Mouse (Mus musculus): ENCODE results near the gene Sema3b. TPM values are rescaled to one million over a fixed set of nuclear protein-coding genes. Genes with fewer than 3 reads are reported as not detected.

Sema3b gene
- polyA plus RNA-seq, 2 experiments, result 0.22 to 0.33 TPM

GRCm38 (mm10) chr9:107609433-107609830 is 403 bp upstream of the Sema3b start:
- WGBS (ENCODE audit: insufficient replicate concordance), result 72% methylated on average over 4 of the region's 4 CpGs

GRCm38 (mm10) chr9:107607653-107608245 is 1.3 kb downstream of the Sema3b start:
- Histone ChIP-seq H3K27me3 (ENCODE audit: control insufficient read depth, insufficient read depth, low read length) (no peaks in the 10 kb centered on the region), H3K4me3 (ENCODE audit: insufficient read depth in 1 of 2, low read depth in 2 of 2, low read length in 2 of 2) (no peak overlapping the region), H3K4me2 (ENCODE audit: low read depth) (no peak overlapping the region), H3K4me1 (replicated peaks; ENCODE audit: control insufficient read depth in 2 of 2, insufficient read depth in 2 of 2, low read length in 1 of 2) (peaks cover 2 to 15% of the 10 kb centered on the region in 2 experiments; a peak in 3 of 4 replicates), H3K36me3 (replicated peaks; ENCODE audit: control insufficient read depth, insufficient read depth, low read depth) (no peaks in the 10 kb centered on the region), H3K27ac (no peak overlapping the region), H3K9me3 (ENCODE audit: control insufficient read depth, low read length) (no peaks in the 10 kb centered on the region), H3K9ac (replicated peaks) (no peak overlapping the region)
- WGBS (ENCODE audit: insufficient replicate concordance), result 37% methylated on average over 9 of the region's 9 CpGs
- DNase-seq (ENCODE audit: low read depth in 3 of 3, low spot score in 3 of 3) (no peak), ATAC-seq (ENCODE audit: insufficient read depth) (no peak)
- TF ChIP-seq EP300 (IDR thresholded peaks at IDR 0.05; ENCODE audit: low read depth), result no peak
- no peak for TF ChIP-seq CTCF (IDR thresholded peaks at IDR 0.05; ENCODE audit: low read depth)

More at GRCm38 (mm10) chr9:107609433-107609830, 403 bp upstream of the Sema3b start:
- ATAC-seq (ENCODE audit: insufficient read depth), result no peak
- Histone ChIP-seq H3K36me3 (replicated peaks; ENCODE audit: control insufficient read depth, insufficient read depth, low read depth) (no peaks in the 10 kb centered on the region), H3K4me2 (ENCODE audit: low read depth) (no peak overlapping the region), H3K4me3 (ENCODE audit: insufficient read depth in 1 of 2, low read depth in 2 of 2, low read length in 2 of 2) (no peak overlapping the region), H3K27ac (no peak overlapping the region), H3K27me3 (ENCODE audit: control insufficient read depth, insufficient read depth, low read length) (no peaks in the 10 kb centered on the region), H3K4me1 (replicated peaks; ENCODE audit: control insufficient read depth in 2 of 2, insufficient read depth in 2 of 2, low read length in 1 of 2) (peaks cover 5 to 20% of the 10 kb centered on the region in 2 experiments), H3K9me3 (ENCODE audit: control insufficient read depth, low read length) (no peaks in the 10 kb centered on the region), H3K9ac (replicated peaks) (no peak overlapping the region)
- DNase-seq (ENCODE audit: low read depth in 3 of 3, low spot score in 3 of 3), result no peak
- TF ChIP-seq CTCF (IDR thresholded peaks at IDR 0.05; ENCODE audit: low read depth), result no peak
- no peak for TF ChIP-seq EP300 (IDR thresholded peaks at IDR 0.05; ENCODE audit: low read depth)

- Histone ChIP-seq H3K9me3 (ENCODE audit: control insufficient read depth, low read length) (no peaks in the 10 kb centered on the region), H3K4me3 (ENCODE audit: insufficient read depth in 1 of 2, low read depth in 2 of 2, low read length in 2 of 2) (no peak overlapping the region), H3K4me2 (ENCODE audit: low read depth) (no peak overlapping the region), H3K36me3 (replicated peaks; ENCODE audit: control insufficient read depth, insufficient read depth, low read depth) (no peaks in the 10 kb centered on the region), H3K9ac (replicated peaks) (no peak overlapping the region), H3K4me1 (replicated peaks; ENCODE audit: control insufficient read depth in 2 of 2, insufficient read depth in 2 of 2, low read length in 1 of 2) (peaks cover under 1 to 17% of the 10 kb centered on the region in 2 experiments; a peak in 3 of 4 replicates), H3K27me3 (ENCODE audit: control insufficient read depth, insufficient read depth, low read length) (no peaks in the 10 kb centered on the region), H3K27ac (no peak overlapping the region)
- TF ChIP-seq EP300 (IDR thresholded peaks at IDR 0.05; ENCODE audit: low read depth) (no peak), CTCF (IDR thresholded peaks at IDR 0.05; ENCODE audit: low read depth) (no peak)
- WGBS (ENCODE audit: insufficient replicate concordance), result 68% methylated on average over 2 of the region's 2 CpGs
- DNase-seq (ENCODE audit: low read depth in 3 of 3, low spot score in 3 of 3) (no peak), ATAC-seq (ENCODE audit: insufficient read depth) (no peak)
Measured at GRCm38 (mm10) chr9:107607036-107607435, 2.0 kb downstream of the Sema3b start.

- Histone ChIP-seq H3K36me3 (replicated peaks; ENCODE audit: control insufficient read depth, insufficient read depth, low read depth) (no peaks in the 10 kb centered on the region), H3K4me1 (replicated peaks; ENCODE audit: control insufficient read depth in 2 of 2, insufficient read depth in 2 of 2, low read length in 1 of 2) (peaks cover 0 to 15% of the 10 kb centered on the region in 2 experiments; a peak in 3 of 4 replicates), H3K9ac (replicated peaks) (no peak overlapping the region), H3K4me2 (ENCODE audit: low read depth) (no peak overlapping the region), H3K9me3 (ENCODE audit: control insufficient read depth, low read length) (no peaks in the 10 kb centered on the region), H3K27ac (no peak overlapping the region), H3K4me3 (ENCODE audit: insufficient read depth in 1 of 2, low read depth in 2 of 2, low read length in 2 of 2) (no peak overlapping the region), H3K27me3 (ENCODE audit: control insufficient read depth, insufficient read depth, low read length) (no peaks in the 10 kb centered on the region)
- DNase-seq (ENCODE audit: low read depth in 3 of 3, low spot score in 3 of 3) (no peak), ATAC-seq (ENCODE audit: insufficient read depth) (no peak)
- WGBS (ENCODE audit: insufficient replicate concordance), result 40% methylated on average over 9 of the region's 9 CpGs
- TF ChIP-seq EP300 (IDR thresholded peaks at IDR 0.05; ENCODE audit: low read depth) (no peak), CTCF (IDR thresholded peaks at IDR 0.05; ENCODE audit: low read depth) (no peak)
Measured at GRCm38 (mm10) chr9:107606591-107606990, 2.4 kb downstream of the Sema3b start.

- no peak overlapping the region for H3K9ac ChIP-seq (replicated peaks)
- no peak for DNase-seq (ENCODE audit: low read depth in 3 of 3, low spot score in 3 of 3)
- H3K36me3 ChIP-seq (replicated peaks; ENCODE audit: control insufficient read depth, insufficient read depth, low read depth), result no peaks in the 10 kb centered on the region
- H3K9me3 ChIP-seq (ENCODE audit: control insufficient read depth, low read length), result no peaks in the 10 kb centered on the region
- no peak overlapping the region for H3K27ac ChIP-seq
- ATAC-seq (ENCODE audit: insufficient read depth), result no peak
- WGBS (ENCODE audit: insufficient replicate concordance), result 41% methylated on average over 23 of the region's 23 CpGs
- no peak for TF ChIP-seq CTCF (IDR thresholded peaks at IDR 0.05; ENCODE audit: low read depth)
- no peak for TF ChIP-seq EP300 (IDR thresholded peaks at IDR 0.05; ENCODE audit: low read depth)
- no peak overlapping the region for H3K4me3 ChIP-seq (ENCODE audit: insufficient read depth in 1 of 2, low read depth in 2 of 2, low read length in 2 of 2)
- no peaks in the 10 kb centered on the region for H3K27me3 ChIP-seq (ENCODE audit: control insufficient read depth, insufficient read depth, low read length)
- H3K4me2 ChIP-seq (ENCODE audit: low read depth), result no peak overlapping the region
- H3K4me1 ChIP-seq (replicated peaks; ENCODE audit: control insufficient read depth in 2 of 2, insufficient read depth in 2 of 2, low read length in 1 of 2), result peaks cover 0 to 12% of the 10 kb centered on the region in 2 experiments; a peak in 3 of 4 replicates
Measured at GRCm38 (mm10) chr9:107605041-107605661, 3.9 kb downstream of the Sema3b start.

All from liver, embryonic 14.5 days (tissue).